ENCODE assay signal across 8 mouse cellular contexts in genomic region chr6:47879049-47879716, GRCm38 (mm10). TPM values are rescaled to one million over a fixed set of nuclear protein-coding genes. Genes with fewer than 3 reads are reported as not detected.
A peak's percentile ranks its signal among the peaks of the same experiment; 100 is the strongest.
DNase-seq lines count a peak whose midpoint lies in the region; ATAC-seq and TF ChIP-seq lines count a peak whose summit lies in the region.

No protein-coding gene starts in this region.

- DNase-seq in heart, postnatal 36 days, result no peak
- DNase-seq in G1E (ENCODE audit: low spot score), result peak; percentile 15
- no peak for DNase-seq in hindbrain, embryonic 10.5 days (ENCODE audit: low spot score)
- no peak for DNase-seq in liver, postnatal 0 days
- no peak for DNase-seq in left cerebral cortex, adult 11 months (ENCODE audit: low spot score)
- no peak for DNase-seq in thymus, postnatal 36 days
- DNase-seq in natural killer cell, adult 2 months (ENCODE audit: low spot score in 2 of 2), result no peak

- H3K4me2 ChIP-seq in heart, embryonic 12.5 days, result peak overlapping the region; percentile 78
- H3K4me2 ChIP-seq in liver, postnatal 0 days (ENCODE audit: low read depth, low read length), result peak overlapping the region; percentile 75

- intact Hi-C loops in heart, postnatal 36 days (cut with DNase I), result loop anchor here (2.0 to 5.0 kb wide), 2 partner anchors 168 to 208 kb away; partner anchors contain the start of genes Zfp746 and Zfp777

- peaks cover 40% of the 10 kb centered on the region for H3K36me3 ChIP-seq in heart, embryonic 12.5 days
- peaks cover 50% of the 10 kb centered on the region for H3K36me3 ChIP-seq in G1E (replicated peaks)
- H3K36me3 ChIP-seq in hindbrain, embryonic 10.5 days, result peaks cover 50% of the 10 kb centered on the region
- H3K36me3 ChIP-seq in liver, postnatal 0 days (replicated peaks; ENCODE audit: insufficient read depth, low read length), result peaks cover 33% of the 10 kb centered on the region

- no peak for TF ChIP-seq CTCF in G1E (IDR thresholded peaks at IDR 0.05; ENCODE audit: low read depth, low read length)
- TF ChIP-seq CTCF in liver, postnatal 0 days (IDR thresholded peaks at IDR 0.05; ENCODE audit: low read depth), result no peak

- WGBS in heart, embryonic 12.5 days, result 62% methylated on average over 4 of the region's 4 CpGs
- WGBS in hindbrain, embryonic 10.5 days, result 79% methylated on average over 4 of the region's 4 CpGs
- WGBS in liver, postnatal 0 days (ENCODE audit: insufficient replicate concordance), result 60% methylated on average over 4 of the region's 4 CpGs

- peak overlapping the region; percentile 91 for H3K9ac ChIP-seq in heart, embryonic 12.5 days
- peak overlapping the region; percentile 93; the same call in 1 of the 2 replicates for H3K9ac ChIP-seq in liver, postnatal 0 days (replicated peaks)

- H3K4me3 ChIP-seq in heart, embryonic 12.5 days, result peak overlapping the region; percentile 87
- H3K4me3 ChIP-seq in G1E (ENCODE audit: low read depth, low read length), result no peak overlapping the region
- H3K4me3 ChIP-seq in hindbrain, embryonic 10.5 days, result peak overlapping the region; percentile 88
- no peak overlapping the region for H3K4me3 ChIP-seq in liver, postnatal 0 days (ENCODE audit: low read depth, low read length)

- TF ChIP-seq EP300 in liver, postnatal 0 days (IDR thresholded peaks at IDR 0.05; ENCODE audit: low read depth), result no peak

- no peak overlapping the region for H3K27ac ChIP-seq in heart, embryonic 12.5 days (ENCODE audit: poor library complexity, severe bottlenecking)
- peak overlapping the region; percentile 96; the same call in 1 of the 2 replicates for H3K27ac ChIP-seq in hindbrain, embryonic 10.5 days
- H3K27ac ChIP-seq in liver, postnatal 0 days (ENCODE audit: low read depth), result no peak overlapping the region

- no peaks in the 10 kb centered on the region for H3K27me3 ChIP-seq in heart, embryonic 12.5 days (replicated peaks)
- H3K27me3 ChIP-seq in G1E (ENCODE audit: insufficient read depth, low read length), result no peaks in the 10 kb centered on the region
- no peaks in the 10 kb centered on the region for H3K27me3 ChIP-seq in hindbrain, embryonic 10.5 days (ENCODE audit: insufficient read depth, poor library complexity, severe bottlenecking)
- no peaks in the 10 kb centered on the region for H3K27me3 ChIP-seq in liver, postnatal 0 days (ENCODE audit: insufficient read depth, low read length)

- peaks cover 14% of the 10 kb centered on the region for H3K4me1 ChIP-seq in heart, embryonic 12.5 days (replicated peaks)
- peaks cover 29% of the 10 kb centered on the region for H3K4me1 ChIP-seq in G1E (ENCODE audit: insufficient read depth, low read depth, low read length)
- peaks cover 22% of the 10 kb centered on the region for H3K4me1 ChIP-seq in hindbrain, embryonic 10.5 days (replicated peaks)
- H3K4me1 ChIP-seq in liver, postnatal 0 days (ENCODE audit: insufficient read depth), result peaks cover 12% of the 10 kb centered on the region

- ATAC-seq in heart, embryonic 12.5 days (ENCODE audit: insufficient number of reproducible peaks, low FRiP score), result no peak
- ATAC-seq in G1E (ENCODE audit: extremely low read depth, insufficient number of reproducible peaks, low FRiP score, poor library complexity, severe bottlenecking), result no peak
- ATAC-seq in liver, postnatal 0 days, result no peak

- H3K9me3 ChIP-seq in heart, embryonic 12.5 days (replicated peaks), result no peaks in the 10 kb centered on the region
- H3K9me3 ChIP-seq in G1E (replicated peaks), result no peaks in the 10 kb centered on the region
- no peaks in the 10 kb centered on the region for H3K9me3 ChIP-seq in hindbrain, embryonic 10.5 days
- H3K9me3 ChIP-seq in liver, postnatal 0 days (ENCODE audit: low read length), result no peaks in the 10 kb centered on the region

RNA-seq across cellular contexts. Expression of gene Zfp282, which starts 2.2 kb away (rescaled TPM):
- 10.3 and 10.8 TPM in 2 replicates for polyA plus RNA-seq in heart, embryonic 12.5 days (2016; fragmentation: Nextera tagmentation; extraction: Ambion mirVana)
- total RNA-seq in heart, postnatal 36 days (2021), result 1 to 10 TPM; 6.0 to 6.1 TPM
- 11.1 and 14.3 TPM in 2 replicates for total RNA-seq in G1E (2014; fragmentation: Nextera tagmentation)
- total RNA-seq in G1E (2017), result 13.3 and 13.6 TPM in 2 replicates
- polyA plus RNA-seq in G1E (2012), result 24.6 and 24.9 TPM in 2 replicates
- 16.9 and 19.8 TPM in 2 replicates for polyA plus RNA-seq in hindbrain, embryonic 10.5 days (2016; fragmentation: Nextera tagmentation; extraction: Ambion mirVana)
- polyA plus RNA-seq in liver, postnatal 0 days (2015; fragmentation: Nextera tagmentation; extraction: Ambion mirVana), result 2.0 and 2.4 TPM in 2 replicates

RNA-seq across cellular contexts. Expression of gene Zfp212, which starts 41.1 kb away (rescaled TPM):
- polyA plus RNA-seq in heart, embryonic 12.5 days (2016; fragmentation: Nextera tagmentation; extraction: Ambion mirVana), result 9.1 and 10.4 TPM in 2 replicates
- 1 to 10 TPM; 8.7 to 9.4 TPM for total RNA-seq in heart, postnatal 36 days (2021)
- total RNA-seq in G1E (2014; fragmentation: Nextera tagmentation) (11.1 and 11.4 TPM in 2 replicates), G1E (2017) (7.6 and 8.2 TPM in 2 replicates)
- polyA plus RNA-seq in G1E (2012), result 14.0 and 16.5 TPM in 2 replicates
- 17.4 and 21.4 TPM in 2 replicates for polyA plus RNA-seq in hindbrain, embryonic 10.5 days (2016; fragmentation: Nextera tagmentation; extraction: Ambion mirVana)
- polyA plus RNA-seq in liver, postnatal 0 days (2015; fragmentation: Nextera tagmentation; extraction: Ambion mirVana), result 4.0 and 5.1 TPM in 2 replicates

RNA-seq across cellular contexts. Expression of gene Zfp398, which starts 43.7 kb away (rescaled TPM):
- polyA plus RNA-seq in heart, embryonic 12.5 days (2016; fragmentation: Nextera tagmentation; extraction: Ambion mirVana), result 3.7 and 4.7 TPM in 2 replicates
- 1 to 10 TPM; 5.6 to 8.0 TPM for total RNA-seq in heart, postnatal 36 days (2021)
- 27.5 and 32.3 TPM in 2 replicates for total RNA-seq in G1E (2014; fragmentation: Nextera tagmentation)
- total RNA-seq in G1E (2017), result 12.6 and 15.7 TPM in 2 replicates
- 4.1 and 4.6 TPM in 2 replicates for polyA plus RNA-seq in G1E (2012)
- polyA plus RNA-seq in hindbrain, embryonic 10.5 days (2016; fragmentation: Nextera tagmentation; extraction: Ambion mirVana), result 8.1 and 9.7 TPM in 2 replicates
- 1.4 and 1.6 TPM in 2 replicates for polyA plus RNA-seq in liver, postnatal 0 days (2015; fragmentation: Nextera tagmentation; extraction: Ambion mirVana)

RNA-seq across cellular contexts. Expression of gene Zfp786, which starts 48.5 kb away (rescaled TPM):
- 1.3 and 1.6 TPM in 2 replicates for polyA plus RNA-seq in heart, embryonic 12.5 days (2016; fragmentation: Nextera tagmentation; extraction: Ambion mirVana)
- total RNA-seq in heart, postnatal 36 days (2021), result under 1 TPM; 0.68 to 0.72 TPM
- total RNA-seq in G1E (2014; fragmentation: Nextera tagmentation) (2.7 and 9.3 TPM in 2 replicates), G1E (2017) (0.99 and 1.1 TPM in 2 replicates)
- polyA plus RNA-seq in G1E (2012), result 0.20 and 0.26 TPM in 2 replicates
- 7.0 TPM in 2 replicates for polyA plus RNA-seq in hindbrain, embryonic 10.5 days (2016; fragmentation: Nextera tagmentation; extraction: Ambion mirVana)
- polyA plus RNA-seq in liver, postnatal 0 days (2015; fragmentation: Nextera tagmentation; extraction: Ambion mirVana), result 0.28 and 0.51 TPM in 2 replicates

Comparison
In these comparisons a context has a peak if more than half of its experiments do, and no peak if none do; other contexts are left out.
1. H3K4me3 ChIP-seq: peak in heart, embryonic 12.5 days (single experiment) and hindbrain, embryonic 10.5 days (single experiment); none in G1E (single experiment) and liver, postnatal 0 days (single experiment).